Mouse (Mus musculus) CH12.LX (cell line): ENCODE measurements around the gene Itih4. TPM values are rescaled to one million over a fixed set of nuclear protein-coding genes. Genes with fewer than 3 reads are reported as not detected.

Source experiments
- DNase-seq: peaks from one replicate; pipeline ENCODE4 v3.0.0-alpha.2; 2013; ENCODE audit errors: extremely low read depth
- H3K27ac ChIP-seq: 2 replicates; pipeline ENCODE4 v1.5.1; 2012; ENCODE audit warnings: low read depth, mild to moderate bottlenecking, control low read depth, moderate library complexity; ENCODE audit not compliant: insufficient read depth
- H3K27me3 ChIP-seq: replicated peaks from 2 replicates; pipeline ENCODE3; 2012; ENCODE audit warnings: inconsistent platforms
- H3K36me3 ChIP-seq, 2 experiments: replicated peaks in 1 of 2; 2 replicates each; pipeline versions ENCODE3 to v1.6.1; 2012; ENCODE audit warnings: inconsistent platforms in 1 of 2, low read length in 1 of 2, mild to moderate bottlenecking in 1 of 2, mixed read lengths in 1 of 2, moderate library complexity in 1 of 2; ENCODE audit not compliant: control insufficient read depth in 1 of 2, insufficient read depth in 1 of 2
- H3K4me1 ChIP-seq, 2 experiments: 2 replicates each; pipeline ENCODE4 v1.6.1; 2012; ENCODE audit warnings: inconsistent platforms in 1 of 2, moderate library complexity in 1 of 2; ENCODE audit not compliant: insufficient read depth in 2 of 2, control insufficient read depth in 1 of 2
- H3K4me2 ChIP-seq: 2 replicates; pipeline ENCODE4 v1.6.1; 2012; ENCODE audit warnings: low read depth, mild to moderate bottlenecking, control low read depth; ENCODE audit not compliant: poor library complexity, insufficient read depth, severe bottlenecking
- H3K4me3 ChIP-seq, 3 experiments: fragments of 150-350 bp in 1 of 3; sonication (generic) in 1 of 3; replicated peaks in 1 of 3; 2 replicates each; pipeline versions ENCODE3 to v1.5.1; 2011 to 2012; ENCODE audit warnings: low read depth in 2 of 3, low read length in 2 of 3, mild to moderate bottlenecking in 2 of 3, moderate library complexity in 2 of 3, control low read depth in 1 of 3, improper control_type of control experiment in 1 of 3, inconsistent platforms in 1 of 3, mixed read lengths in 1 of 3; ENCODE audit not compliant: poor library complexity in 1 of 3
- H3K79me2 ChIP-seq: replicated peaks from 2 replicates; pipeline ENCODE4 v1.6.1; 2012; ENCODE audit warnings: mild to moderate bottlenecking, moderate library complexity; ENCODE audit not compliant: control insufficient read depth, poor library complexity, insufficient read depth, severe bottlenecking; ENCODE audit errors: extremely low read depth
- H3K9ac ChIP-seq: 2 replicates; pipeline ENCODE4 v1.6.1; 2012; ENCODE audit warnings: low read depth, mild to moderate bottlenecking, control low read depth, moderate library complexity; ENCODE audit not compliant: insufficient read depth
- H3K9me3 ChIP-seq: replicated peaks from 2 replicates; pipeline ENCODE3; 2012; ENCODE audit warnings: low read length, inconsistent platforms, mixed read lengths
- BHLHE40 ChIP-seq: IDR thresholded peaks from 2 replicates; pipeline ENCODE4 v1.6.1; 2011; ENCODE audit warnings: mild to moderate bottlenecking, low read depth, low read length, improper control_type of control experiment
- CHD2 ChIP-seq: IDR thresholded peaks from 2 replicates; pipeline ENCODE4 v1.6.1; 2011; ENCODE audit warnings: low read length, improper control_type of control experiment
- CTCF ChIP-seq, 2 experiments: IDR thresholded peaks in 1 of 2; conservative IDR thresholded peaks in 1 of 2; 2 replicates each; pipeline ENCODE4 v1.5.1; 2011 to 2012; ENCODE audit warnings: low read depth in 2 of 2, low read length in 2 of 2, improper control_type of control experiment in 1 of 2, inconsistent platforms in 1 of 2, mild to moderate bottlenecking in 1 of 2, moderate library complexity in 1 of 2
- E2F4 ChIP-seq: IDR thresholded peaks from 2 replicates; pipeline ENCODE4 v1.6.1; 2011; ENCODE audit warnings: low read depth, low read length, improper control_type of control experiment; ENCODE audit not compliant: insufficient replicate concordance
- ELF1 ChIP-seq: IDR thresholded peaks from 2 replicates; pipeline ENCODE4 v1.6.1; 2014; ENCODE audit warnings: low read depth, mild to moderate bottlenecking, inconsistent platforms, low read length, improper control_type of control experiment
- EP300 ChIP-seq: IDR thresholded peaks from 2 replicates; pipeline ENCODE4 v1.6.1; 2011; ENCODE audit warnings: low read length, improper control_type of control experiment
- ETS1 ChIP-seq: conservative IDR thresholded peaks from 2 replicates; pipeline ENCODE4 v1.6.1; 2012; ENCODE audit warnings: low read depth, mild to moderate bottlenecking, inconsistent platforms, low read length, improper control_type of control experiment, moderate library complexity
- IRF4 ChIP-seq: IDR thresholded peaks from 2 replicates; pipeline ENCODE4 v1.6.1; 2014; ENCODE audit warnings: low read depth, mild to moderate bottlenecking, inconsistent platforms, low read length, improper control_type of control experiment
- JUN ChIP-seq: IDR thresholded peaks from 2 replicates; pipeline ENCODE4 v1.6.1; 2011; ENCODE audit warnings: low read depth, mild to moderate bottlenecking, low read length, improper control_type of control experiment, moderate library complexity; ENCODE audit not compliant: insufficient read depth
- MEF2A ChIP-seq: IDR thresholded peaks from 2 replicates; pipeline ENCODE4 v1.6.1; 2014; ENCODE audit warnings: low read depth, mild to moderate bottlenecking, inconsistent platforms, low read length, improper control_type of control experiment, borderline replicate concordance
- MXI1 ChIP-seq: IDR thresholded peaks from 2 replicates; pipeline ENCODE4 v1.6.1; 2011; ENCODE audit warnings: mild to moderate bottlenecking, low read depth, low read length, improper control_type of control experiment
- NELFE ChIP-seq: IDR thresholded peaks from 2 replicates; pipeline ENCODE4 v1.6.1; 2011; ENCODE audit warnings: low read depth, low read length, improper control_type of control experiment
- PAX5 ChIP-seq: IDR thresholded peaks from 2 replicates; pipeline ENCODE4 v1.6.1; 2012; ENCODE audit warnings: low read length, inconsistent platforms, mixed read lengths
- RAD21 ChIP-seq: IDR thresholded peaks from 2 replicates; pipeline ENCODE4 v1.6.1; 2011; ENCODE audit warnings: low read depth, mild to moderate bottlenecking, low read length, improper control_type of control experiment, moderate library complexity
- RCOR1 ChIP-seq: conservative IDR thresholded peaks from 2 replicates; pipeline ENCODE4 v1.6.1; 2012; ENCODE audit warnings: low read depth, mild to moderate bottlenecking, inconsistent platforms, low read length, improper control_type of control experiment
- SIN3A ChIP-seq: IDR thresholded peaks from 2 replicates; pipeline ENCODE4 v1.6.1; 2012; ENCODE audit warnings: low read length, improper control_type of control experiment, inconsistent platforms
- SMC3 ChIP-seq: IDR thresholded peaks from 2 replicates; pipeline ENCODE4 v1.6.1; 2011; ENCODE audit warnings: low read depth, low read length, improper control_type of control experiment
- TBP ChIP-seq: conservative IDR thresholded peaks from 2 replicates; pipeline ENCODE4 v1.6.1; 2011; ENCODE audit warnings: low read depth, low read length, improper control_type of control experiment
- UBTF ChIP-seq: IDR thresholded peaks from 2 replicates; pipeline ENCODE4 v1.6.1; 2012; ENCODE audit warnings: low read depth, mild to moderate bottlenecking, inconsistent platforms, low read length, improper control_type of control experiment, moderate library complexity
- USF2 ChIP-seq: conservative IDR thresholded peaks from 2 replicates; pipeline ENCODE4 v1.6.1; 2011; ENCODE audit warnings: low read depth, low read length, improper control_type of control experiment
- ZKSCAN1 ChIP-seq: IDR thresholded peaks from 2 replicates; pipeline ENCODE4 v1.6.1; 2012; ENCODE audit warnings: low read depth, inconsistent platforms, low read length, improper control_type of control experiment, borderline replicate concordance
- ZNF384 ChIP-seq: IDR thresholded peaks from 2 replicates; pipeline ENCODE4 v1.6.1; 2012; ENCODE audit warnings: low read depth, low read length, improper control_type of control experiment, inconsistent platforms
- dilution Hi-C: fragments of 300-500 bp; cut with MboI; formaldehyde crosslinking; loops from 2 replicates; pipeline ENCODE4 v1.14.3; 2020; ENCODE audit warnings: low sequenced_read_pairs; ENCODE audit not compliant: extremely low pct_unique_long_range_greater_than_20kb, extremely low pct_ligation_motif_present
- in situ Hi-C: fragments of 300-500 bp; cut with MboI; formaldehyde crosslinking; loops from 3 replicates; pipeline ENCODE4 v1.14.3; 2019; ENCODE audit warnings: low sequenced_read_pairs, low pct_ligation_motif_present, low pct_unique_long_range_greater_than_20kb, mixed read lengths
- polyA plus RNA-seq: library from polyadenylated mRNA; unstranded; fragments of >175 nt; gene quantifications from 2 replicates; pipeline ENCODE4 v1.2.1, GENCODE M21; 2012; ENCODE audit warnings: low read depth; ENCODE audit not compliant: insufficient read length
- total RNA-seq, 2 experiments: library from RNA; depleted of rRNA; stranded (reverse); fragments of 300-350 nt in 1 of 2; fragments of >200 nt in 1 of 2; gene quantifications; 2 replicates each; pipeline ENCODE4 v1.2.3; 2012 to 2014

Itih4 gene
- total and polyA plus RNA-seq, 3 experiments, result not detected

DNA sequence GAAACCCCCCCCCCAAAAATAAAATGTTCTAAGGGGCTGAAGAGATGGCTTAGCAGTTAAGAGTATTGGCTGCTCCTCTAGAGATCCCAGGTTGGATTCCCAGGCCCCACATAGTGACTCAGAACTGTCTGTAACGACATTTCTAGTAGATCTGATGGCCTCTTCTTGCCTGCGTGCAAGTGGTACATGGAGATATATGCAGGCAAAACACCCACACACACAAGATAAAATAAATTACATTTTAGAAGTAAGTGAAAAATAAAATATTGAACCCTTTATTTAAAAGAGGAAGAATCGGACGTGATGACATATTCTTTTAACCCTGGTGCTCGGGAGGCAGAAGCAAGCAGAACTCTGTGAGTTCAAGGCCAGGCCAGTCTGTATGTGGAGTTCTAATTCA, 16.4 kb downstream of the Itih4 start:
- Histone ChIP-seq H3K4me1 (peaks cover 0 to under 1% of the 10 kb centered on the region in 2 experiments; a peak in 1 of 4 replicates), H3K27ac (no peak overlapping the region)
- TF ChIP-seq E2F4, result no peak
- no peak for TF ChIP-seq IRF4
- no peak for TF ChIP-seq ETS1
- no peak for TF ChIP-seq NELFE
- TF ChIP-seq RCOR1, result no peak
- no peak for TF ChIP-seq BHLHE40
- no peak for TF ChIP-seq USF2
- no peak for TF ChIP-seq MXI1
- no peak for TF ChIP-seq CTCF (conservative IDR thresholded peaks at IDR 0.05 in 1 of 2, IDR thresholded peaks at IDR 0.05 in 1 of 2; ENCODE audit: low read depth in 2 of 2, low read length in 2 of 2)
- no peak for TF ChIP-seq RAD21
- TF ChIP-seq PAX5, result no peak
- TF ChIP-seq ZKSCAN1, result no peak
- no peak for TF ChIP-seq SIN3A
- no peak for TF ChIP-seq CHD2
- TF ChIP-seq MEF2A, result no peak
- no peak for TF ChIP-seq UBTF
- no peak for TF ChIP-seq ZNF384
- TF ChIP-seq TBP, result no peak
- TF ChIP-seq SMC3, result no peak
- no peak for TF ChIP-seq ELF1
- TF ChIP-seq, all 38 proteins: peak for 0

DNA sequence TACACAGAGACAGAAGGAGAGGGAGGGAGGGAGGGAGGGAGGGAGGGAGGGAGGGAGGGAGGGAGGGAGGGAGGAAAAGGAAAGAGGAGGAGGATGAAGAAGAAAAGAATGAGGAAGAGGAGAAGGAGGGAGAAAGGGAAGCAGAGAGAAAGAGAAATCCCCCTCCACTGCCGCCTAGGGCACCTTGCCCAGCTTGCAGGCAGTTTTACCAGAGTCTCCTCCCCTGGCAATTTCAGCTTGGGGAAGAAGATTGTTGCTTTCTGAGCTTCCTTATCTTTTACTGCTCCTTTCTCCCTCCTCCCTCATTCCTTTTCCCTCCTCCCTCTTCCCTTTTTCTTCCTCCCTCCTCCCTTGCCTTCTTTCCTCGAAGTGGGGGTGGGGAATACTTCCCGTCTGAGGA, 16.8 kb downstream of the Itih4 start:
- Histone ChIP-seq H3K4me3 (no peak overlapping the region), H3K4me2 (no peak overlapping the region)
- dilution Hi-C loops (no loop called here), in situ Hi-C loops (no loop called here)
- TF ChIP-seq RCOR1 (no peak), SMC3 (no peak), JUN (no peak), EP300 (no peak), ZNF384 (no peak), E2F4 (no peak), TBP (no peak)
- TF ChIP-seq, all 38 proteins: peak for 0
- H3K79me2 ChIP-seq, result no peaks in the 10 kb centered on the region
- no peak overlapping the region for H3K27ac ChIP-seq
- H3K27me3 ChIP-seq, result peaks cover 25% of the 10 kb centered on the region
- H3K4me1 ChIP-seq, result peaks cover under 1 to 4% of the 10 kb centered on the region in 2 experiments
- H3K9me3 ChIP-seq, result peaks cover 8% of the 10 kb centered on the region
- no peak overlapping the region for H3K9ac ChIP-seq
- no peaks in the 10 kb centered on the region for H3K36me3 ChIP-seq
- DNase-seq, result no peak

More for the DNA sequence above, 16.4 kb downstream of the Itih4 start:
- peaks cover 27% of the 10 kb centered on the region for H3K27me3 ChIP-seq
- H3K9me3 ChIP-seq, result peaks cover 8% of the 10 kb centered on the region
- no peak overlapping the region for H3K9ac ChIP-seq
- no peak overlapping the region for H3K4me2 ChIP-seq
- no peaks in the 10 kb centered on the region for H3K36me3 ChIP-seq
- in situ Hi-C loops, result no loop called here
- dilution Hi-C loops, result no loop called here
- DNase-seq, result no peak
- no peak overlapping the region for H3K4me3 ChIP-seq
- H3K79me2 ChIP-seq, result no peaks in the 10 kb centered on the region
